Mouse (Mus musculus) inflammation-experienced regulatory T-cells, adult 6 months (primary cell): Measurements from ENCODE around the gene Prr30. TPM values are rescaled to one million over a fixed set of nuclear protein-coding genes. Genes with fewer than 3 reads are reported as not detected.
"Not testable (repeated sequence)": the region's sequence is repeated elsewhere in the genome, so short reads cannot be mapped to it uniquely, and the experiment has no call there.

Experiments
- ATAC-seq: one replicate; pipeline ENCODE4 v1.8.0; 2017
- polyA plus RNA-seq, 3 experiments: library from polyadenylated mRNA; unstranded; fragments of 100-300 nt; shearing (Covaris generic); gene quantifications; one replicate each; pipeline ENCODE4 v1.2.1; 2017

Gene Prr30
- not detected for polyA plus RNA-seq

DNA sequence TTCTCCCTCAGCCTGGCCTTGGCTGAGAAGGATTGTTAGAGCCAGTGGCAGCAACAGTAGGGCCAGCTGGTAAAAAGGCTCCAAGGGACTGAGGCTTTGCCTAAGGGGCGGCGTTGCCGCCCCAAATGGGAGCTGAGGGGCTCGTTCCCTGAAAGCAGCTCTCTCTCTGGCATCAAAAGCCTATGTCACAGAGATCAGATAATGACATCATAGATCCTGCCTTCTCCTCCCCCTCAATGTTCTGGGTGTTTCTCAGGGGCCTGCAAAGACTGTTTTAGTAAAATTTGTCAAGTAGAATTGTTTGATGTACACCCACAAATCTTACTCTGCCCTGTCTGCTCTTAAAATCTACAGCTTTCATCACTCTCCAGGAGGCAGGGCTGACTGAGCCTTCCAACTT, at the start of gene Prr30:
TSS of gene Prr30 (minus strand) at position 101 of the 400 bp plus-strand sequence.
- no peak for ATAC-seq

DNA sequence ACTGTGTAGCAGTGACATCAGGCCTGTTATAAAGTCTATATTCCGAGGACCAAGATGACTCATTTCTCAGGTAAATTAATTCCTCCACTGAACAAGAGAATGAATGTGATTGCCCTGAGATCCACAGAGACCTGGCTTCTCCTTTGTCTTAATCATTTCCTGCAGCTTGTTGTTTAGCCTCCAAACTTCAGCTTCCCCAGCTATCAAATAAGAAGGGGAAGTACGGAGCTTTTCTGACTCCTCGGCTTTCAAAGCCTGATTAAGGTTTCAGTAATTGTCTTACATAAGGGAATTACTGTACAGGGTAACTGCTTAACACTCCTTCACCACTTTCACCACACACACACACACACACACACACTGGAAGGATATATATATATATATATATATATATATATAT, 46.7 kb upstream of the Prr30 start:
- no peak for ATAC-seq

DNA sequence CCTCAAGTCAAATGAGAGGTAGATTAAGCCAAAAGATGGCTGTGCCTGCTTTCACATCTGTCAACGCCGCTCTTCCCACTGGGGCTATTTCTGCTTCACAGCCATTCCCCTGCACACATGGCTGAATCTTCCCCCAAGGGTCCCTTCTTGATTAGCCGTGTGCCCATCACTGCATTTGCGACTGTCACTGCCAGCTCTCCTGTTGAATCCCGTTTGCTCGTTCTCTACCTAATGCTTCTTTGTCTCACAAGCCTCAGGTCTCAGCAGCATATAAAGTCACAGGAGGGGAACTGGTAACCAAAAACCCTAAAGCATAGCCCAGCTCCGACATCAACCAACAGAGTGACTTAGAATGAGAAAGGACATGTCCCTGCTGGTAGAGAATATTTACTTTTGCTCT, 45.6 kb upstream of the Prr30 start:
- ATAC-seq: no peak

DNA sequence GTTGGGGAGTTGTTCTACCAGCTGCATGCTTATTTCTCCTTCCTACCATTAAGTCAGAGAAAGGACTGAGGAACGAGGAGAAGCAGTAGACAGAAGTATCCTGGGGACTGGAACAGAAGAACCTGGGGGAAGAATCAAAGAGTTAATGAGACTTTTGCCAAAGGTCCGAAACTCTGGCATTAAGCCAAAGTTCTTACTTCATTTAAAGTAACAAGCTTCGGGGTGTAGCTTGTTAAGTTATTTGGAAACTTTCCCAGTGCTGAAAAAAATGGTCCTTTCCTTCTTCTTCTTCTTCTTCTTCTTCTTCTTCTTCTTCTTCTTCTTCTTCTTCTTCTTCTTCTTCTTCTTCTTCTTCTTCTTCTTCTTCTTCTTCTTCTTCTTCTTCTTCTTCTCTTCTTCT, 44.3 kb upstream of the Prr30 start:
- ATAC-seq: not testable (repeated sequence)

DNA sequence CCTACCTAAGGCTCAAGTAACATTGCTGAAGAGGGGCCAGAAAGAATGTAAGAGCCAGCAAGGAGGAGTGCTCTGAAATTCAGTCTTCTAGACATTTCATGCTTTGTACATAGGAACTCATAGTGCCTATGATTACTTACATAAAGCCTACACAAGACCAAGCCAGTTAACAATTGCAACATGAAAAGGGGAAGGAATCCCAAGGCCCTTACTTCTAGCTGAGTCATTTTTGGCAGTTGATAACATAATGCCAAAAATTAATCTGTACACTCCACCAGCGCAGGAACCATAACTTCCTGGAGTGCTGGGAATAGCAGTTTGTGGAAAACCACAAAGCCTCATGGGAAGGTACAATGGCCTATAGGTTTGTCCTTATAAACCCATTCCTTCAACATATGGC, 37.8 kb upstream of the Prr30 start:
- ATAC-seq: no peak

DNA sequence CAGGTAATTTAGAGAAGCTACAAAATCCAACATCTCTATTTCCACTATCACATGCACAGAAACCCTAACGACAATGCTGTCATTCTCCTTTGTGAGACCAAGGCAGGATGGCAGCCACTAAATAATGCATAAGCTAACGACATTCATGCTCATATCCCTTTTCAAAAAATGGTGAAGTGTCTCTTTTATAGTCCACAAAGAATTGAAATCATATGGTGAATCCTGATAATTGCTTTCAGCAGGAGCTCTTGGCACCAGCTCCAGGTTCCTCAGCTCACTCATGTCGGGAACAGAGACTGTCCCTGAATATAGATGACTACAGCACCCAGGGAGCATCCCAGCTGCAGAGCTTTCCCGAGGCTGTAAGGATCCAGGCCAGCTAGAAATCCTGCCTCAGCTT, 28.9 kb upstream of the Prr30 start:
- ATAC-seq: no peak

DNA sequence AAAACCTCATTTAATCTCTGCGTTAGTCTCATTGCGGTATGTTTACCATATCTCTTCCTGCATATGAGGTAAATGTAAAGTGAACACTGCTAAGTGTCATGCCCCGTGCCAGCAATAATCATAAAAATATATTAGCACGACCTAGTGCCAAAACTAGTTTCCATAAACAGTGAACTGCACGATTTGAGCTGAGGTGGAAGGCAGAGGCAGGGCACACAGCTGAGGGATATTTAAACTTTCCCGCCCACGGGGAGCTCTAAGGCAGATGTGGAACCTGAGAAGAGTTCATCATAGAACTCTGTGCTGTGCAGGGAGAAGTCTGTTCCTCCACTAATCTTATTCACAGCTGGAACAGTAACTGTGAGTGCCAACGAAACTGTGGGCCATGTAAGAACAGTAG, 22.2 kb upstream of the Prr30 start:
- no peak for ATAC-seq

DNA sequence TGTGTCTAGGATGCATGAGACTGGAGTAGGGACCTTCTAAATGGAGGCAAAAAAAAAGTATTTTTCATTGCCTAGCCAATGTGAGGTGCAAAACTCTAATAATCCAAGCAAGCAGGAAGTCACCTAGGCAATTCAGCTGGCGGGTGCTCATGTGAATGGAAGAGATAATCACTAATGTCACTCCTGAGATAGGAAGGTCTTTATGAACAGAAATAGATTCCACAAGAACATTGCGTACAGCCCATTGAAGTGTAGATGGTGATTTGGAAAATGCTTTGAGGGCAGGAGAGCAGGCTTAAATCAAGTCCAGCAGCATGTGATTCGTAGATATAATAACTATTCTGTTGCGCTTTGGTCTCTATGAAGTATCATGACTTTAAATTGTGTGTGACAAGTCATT, 27.9 kb downstream of the Prr30 start:
- ATAC-seq: no peak
